Mouse (Mus musculus) stomach, embryonic 15.5 days (tissue): Measurements from ENCODE around the gene Rgs17. TPM values are rescaled to one million over a fixed set of nuclear protein-coding genes. Genes with fewer than 3 reads are reported as not detected.

Experiments used
- ATAC-seq: fragments of 200-750 bp; cut with Nextera tagmentation; 2 replicates; pipeline ENCODE4 v1.8.0; 2017; ENCODE audit warnings: low read depth, moderate number of reproducible peaks, moderate TSS enrichment; ENCODE audit not compliant: insufficient read depth, low FRiP score
- H3K27ac ChIP-seq: fragments of 300-500 bp; sonication (generic); 2 replicates; pipeline ENCODE4 v1.5.1; 2015; ENCODE audit warnings: mild to moderate bottlenecking, inconsistent platforms
- H3K27me3 ChIP-seq: fragments of 300-500 bp; sonication (generic); replicated peaks from 2 replicates; pipeline ENCODE4 v1.6.1; 2015; ENCODE audit warnings: inconsistent platforms
- H3K36me3 ChIP-seq: fragments of 300-500 bp; sonication (generic); 2 replicates; pipeline ENCODE4 v1.6.1; 2015; ENCODE audit warnings: inconsistent platforms
- H3K4me1 ChIP-seq: fragments of 300-500 bp; sonication (generic); 2 replicates; pipeline ENCODE4 v1.6.1; 2015; ENCODE audit warnings: inconsistent platforms
- H3K4me2 ChIP-seq: fragments of 300-500 bp; sonication (generic); 2 replicates; pipeline ENCODE4 v1.6.1; 2015; ENCODE audit warnings: mild to moderate bottlenecking, inconsistent platforms
- H3K4me3 ChIP-seq: fragments of 300-500 bp; sonication (generic); replicated peaks from 2 replicates; pipeline ENCODE4 v1.5.1; 2015; ENCODE audit warnings: inconsistent platforms
- H3K9ac ChIP-seq: fragments of 300-500 bp; sonication (generic); 2 replicates; pipeline ENCODE4 v1.6.1; 2015; ENCODE audit warnings: inconsistent platforms
- H3K9me3 ChIP-seq: fragments of 300-500 bp; sonication (generic); 2 replicates; pipeline ENCODE4 v1.6.1; 2016; ENCODE audit warnings: inconsistent platforms
- WGBS: fragments of 180-500 bp; shearing (Covaris S2); methylation state at CpG from one replicate; pipeline ENCODE4 v1.1.7; 2015; 5-methylcytosine and 5-hydroxymethylcytosine counted together
- polyA plus RNA-seq: library from polyadenylated mRNA; unstranded; fragments of >200 nt; fragmentation: Nextera tagmentation; extraction: Ambion mirVana; gene quantifications from 2 replicates; pipeline ENCODE4 v1.2.1, GENCODE M21; 2015

The Rgs17 gene
- polyA plus RNA-seq, 1 experiment from 2014 or later: 4.4 TPM

DNA sequence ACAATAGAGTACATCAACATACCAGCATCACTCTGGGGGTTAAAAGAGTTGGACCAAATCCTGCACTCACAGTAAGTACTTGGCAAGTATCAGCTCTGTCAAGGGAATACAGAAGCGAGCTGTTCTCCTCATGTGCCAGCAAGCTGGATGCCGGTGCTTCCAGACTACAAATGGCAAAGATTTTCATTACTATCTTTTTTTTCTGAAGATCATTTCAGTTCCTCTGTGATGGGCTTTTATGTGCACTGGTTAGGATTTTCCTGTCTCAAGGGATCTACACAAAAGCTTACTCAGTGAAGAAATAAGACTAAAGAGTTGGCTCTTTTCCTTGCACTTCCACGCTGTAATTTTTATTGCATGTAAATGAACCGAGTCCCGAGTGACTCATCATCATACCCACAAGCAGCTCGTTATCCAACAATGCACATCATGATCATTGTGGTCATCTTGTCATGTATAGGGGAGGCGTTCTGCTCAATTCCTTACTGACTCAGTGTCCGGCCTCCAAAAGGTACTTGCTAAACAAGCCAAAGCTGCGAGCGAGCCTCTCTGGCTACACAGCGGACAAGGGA is 54.1 kb downstream of the Rgs17 start:
- WGBS: 66% methylated on average over 11 of the region's 11 CpGs
- H3K9me3 ChIP-seq: no peaks in the 10 kb centered on the region
- ATAC-seq: no peak
- no peaks in the 10 kb centered on the region for H3K27me3 ChIP-seq
- H3K9ac ChIP-seq: no peak overlapping the region
- no peak overlapping the region for H3K27ac ChIP-seq
- no peak overlapping the region for H3K4me3 ChIP-seq
- no peaks in the 10 kb centered on the region for H3K36me3 ChIP-seq
- no peak overlapping the region for H3K4me2 ChIP-seq
- no peaks in the 10 kb centered on the region for H3K4me1 ChIP-seq

DNA sequence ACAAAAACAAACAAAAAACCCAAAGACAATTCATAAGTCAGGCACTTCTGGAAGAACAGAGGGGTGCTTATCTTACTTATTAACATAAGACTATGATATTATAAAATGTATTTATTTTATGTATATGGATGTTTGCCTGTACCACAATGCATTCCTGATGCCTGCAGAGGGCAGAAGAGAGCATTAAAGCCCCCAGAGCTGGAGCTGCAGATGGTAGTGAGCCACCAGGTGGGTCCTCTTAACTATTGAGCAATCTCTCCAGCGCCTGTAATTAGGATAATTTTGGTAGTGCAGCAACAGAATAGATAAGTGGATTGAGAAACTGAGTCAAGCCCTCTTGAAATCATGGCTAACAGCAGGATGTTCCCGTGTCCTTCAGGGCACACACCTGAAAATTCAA is 56.2 kb downstream of the Rgs17 start:
- Histone ChIP-seq H3K27me3 (no peaks in the 10 kb centered on the region), H3K9me3 (no peaks in the 10 kb centered on the region), H3K4me3 (no peak overlapping the region), H3K4me2 (no peak overlapping the region), H3K36me3 (no peaks in the 10 kb centered on the region), H3K4me1 (no peaks in the 10 kb centered on the region), H3K9ac (no peak overlapping the region), H3K27ac (no peak overlapping the region)
- WGBS: 42% methylated on average over 2 of the region's 2 CpGs
- no peak for ATAC-seq

DNA sequence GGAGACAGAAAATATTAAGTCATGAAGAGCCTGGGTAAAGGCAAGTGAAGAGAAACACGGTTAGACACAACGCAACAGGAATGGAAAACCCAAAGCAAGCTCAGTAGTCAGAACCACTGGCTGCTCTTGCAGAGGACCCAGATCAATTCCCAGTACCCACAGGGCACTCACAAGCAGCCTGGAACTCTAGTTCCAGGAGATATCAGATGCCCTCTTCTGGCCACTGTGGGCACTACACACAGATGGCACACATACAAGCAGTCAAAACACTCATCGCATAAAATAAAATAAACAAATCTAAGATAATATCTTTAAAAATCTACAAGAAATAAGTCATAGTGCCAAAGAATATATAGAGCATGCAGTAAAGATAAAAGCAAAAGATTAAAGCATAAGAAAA is 59.5 kb downstream of the Rgs17 start:
- 87% methylated on average over 3 of the region's 3 CpGs for WGBS
- Histone ChIP-seq H3K4me1 (no peaks in the 10 kb centered on the region; the same call in 1 of the 2 replicates), H3K9me3 (no peaks in the 10 kb centered on the region), H3K4me2 (no peak overlapping the region), H3K36me3 (no peaks in the 10 kb centered on the region), H3K27me3 (no peaks in the 10 kb centered on the region), H3K4me3 (no peak overlapping the region), H3K27ac (no peak overlapping the region), H3K9ac (no peak overlapping the region)
- ATAC-seq: no peak

DNA sequence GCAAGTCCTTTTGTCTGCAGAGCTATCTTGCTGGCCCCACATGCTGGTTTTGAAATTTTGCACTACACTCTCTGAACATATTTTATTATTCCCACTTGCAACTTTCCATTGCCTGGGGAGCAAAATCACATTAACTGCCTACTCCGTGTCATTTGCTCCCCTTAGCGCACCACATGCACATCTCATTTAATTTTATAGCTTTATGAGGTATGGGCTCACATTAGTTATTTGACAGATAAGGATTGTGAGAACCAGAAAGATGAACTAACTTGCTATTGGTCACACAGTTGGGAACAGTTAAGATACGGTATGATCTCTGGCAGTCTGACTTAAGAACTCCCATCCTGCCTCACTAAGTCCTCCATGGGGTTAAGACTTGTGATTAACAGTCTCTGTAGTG is 61.4 kb downstream of the Rgs17 start:
- Histone ChIP-seq H3K27me3 (no peaks in the 10 kb centered on the region), H3K4me2 (no peak overlapping the region), H3K36me3 (no peaks in the 10 kb centered on the region), H3K9me3 (no peaks in the 10 kb centered on the region), H3K4me3 (no peak overlapping the region), H3K27ac (no peak overlapping the region), H3K4me1 (no peaks in the 10 kb centered on the region; the same call in 1 of the 2 replicates), H3K9ac (no peak overlapping the region)
- no peak for ATAC-seq
- WGBS: 93% methylated on average over 3 of the region's 3 CpGs

DNA sequence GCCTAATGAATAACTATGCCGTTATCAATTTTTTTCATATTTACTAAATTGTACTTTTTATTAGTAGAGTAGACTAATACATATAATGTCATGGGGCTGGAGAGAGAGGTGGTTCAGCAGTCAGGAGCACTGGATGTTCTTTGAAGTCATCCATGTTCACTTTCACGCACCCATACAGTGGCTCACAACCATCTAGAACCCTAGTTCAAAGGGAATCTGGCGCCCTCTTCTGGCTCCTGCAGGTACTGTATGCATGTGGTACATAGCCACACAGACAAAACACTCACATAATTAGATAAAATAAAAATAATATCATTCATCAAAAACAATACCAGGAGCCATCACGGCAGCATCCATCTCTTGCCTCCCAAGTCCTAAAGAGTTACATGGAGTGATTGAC is 62.5 kb downstream of the Rgs17 start:
- no peak for ATAC-seq
- Histone ChIP-seq H3K4me1 (no peaks in the 10 kb centered on the region; the same call in 1 of the 2 replicates), H3K27me3 (no peaks in the 10 kb centered on the region), H3K36me3 (no peaks in the 10 kb centered on the region), H3K27ac (no peak overlapping the region), H3K9me3 (no peaks in the 10 kb centered on the region), H3K9ac (no peak overlapping the region), H3K4me2 (no peak overlapping the region), H3K4me3 (no peak overlapping the region)
- WGBS: 72% methylated on average over 4 of the region's 4 CpGs

DNA sequence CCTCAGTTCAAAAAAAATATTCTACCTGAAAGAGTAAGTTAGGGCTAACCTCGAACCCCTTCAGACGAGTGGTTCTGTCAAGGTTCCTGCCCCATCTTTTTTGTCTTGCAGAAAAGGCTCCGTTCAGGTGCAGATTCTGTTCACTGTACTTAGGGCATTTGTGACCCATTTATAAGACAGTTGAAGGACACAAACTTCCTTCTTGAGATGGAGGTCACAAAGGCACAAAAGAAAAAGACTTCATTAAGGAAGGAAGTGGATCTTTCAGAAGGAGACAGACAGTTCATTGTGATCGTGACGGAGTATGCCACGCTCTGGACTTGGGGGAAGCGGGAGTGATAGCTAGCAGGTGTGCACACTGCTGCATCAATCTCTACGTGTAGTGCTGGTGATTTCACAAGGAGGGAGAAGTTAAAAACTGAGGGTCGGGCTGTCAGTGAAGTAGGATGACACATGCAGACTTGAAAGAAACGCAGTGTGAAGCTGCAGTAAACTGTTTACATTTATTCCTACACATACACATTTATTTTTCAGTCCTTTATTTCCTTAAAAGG is 64.1 kb downstream of the Rgs17 start:
- ATAC-seq: no peak; the same call in 1 of the 2 replicates
- H3K4me2 ChIP-seq: peak overlapping the region; percentile 9; the same call in 1 of the 2 replicates
- H3K9me3 ChIP-seq: no peaks in the 10 kb centered on the region
- H3K4me3 ChIP-seq: no peak overlapping the region
- H3K27ac ChIP-seq: no peak overlapping the region
- H3K27me3 ChIP-seq: no peaks in the 10 kb centered on the region
- no peaks in the 10 kb centered on the region for H3K36me3 ChIP-seq
- H3K9ac ChIP-seq: no peak overlapping the region
- no peaks in the 10 kb centered on the region; the same call in 1 of the 2 replicates for H3K4me1 ChIP-seq
- WGBS: 38% methylated on average over 10 of the region's 10 CpGs

DNA sequence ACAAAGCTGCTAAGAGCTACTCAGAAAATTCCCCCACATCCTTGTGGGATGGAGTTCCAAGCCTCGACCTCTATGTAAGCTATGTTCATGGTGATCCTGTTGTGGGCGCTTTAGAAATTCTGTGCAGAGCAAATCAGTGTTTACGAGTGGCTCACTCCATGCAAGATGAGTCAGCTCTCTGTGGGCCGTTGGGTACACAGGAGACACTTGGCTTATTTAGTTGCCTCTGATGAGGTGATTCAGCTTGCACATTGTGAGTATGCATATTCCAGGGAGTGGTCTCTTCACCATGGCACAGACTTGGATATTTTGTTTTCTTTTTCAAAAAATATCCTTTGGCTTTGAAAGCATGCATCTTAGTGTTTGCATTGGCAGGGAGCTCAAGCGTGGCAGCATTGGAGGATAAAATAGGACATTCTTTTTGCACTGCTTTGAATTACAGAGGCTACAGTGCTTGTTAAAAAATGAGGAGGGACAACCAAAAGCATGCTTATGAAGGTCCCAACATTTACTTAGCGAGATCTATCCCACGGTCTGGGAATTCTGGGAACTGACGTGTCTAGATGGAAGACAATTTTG is 68.8 kb downstream of the Rgs17 start:
- no peak overlapping the region for H3K9ac ChIP-seq
- H3K4me2 ChIP-seq: no peak overlapping the region
- no peak overlapping the region for H3K27ac ChIP-seq
- H3K4me3 ChIP-seq: no peak overlapping the region
- no peaks in the 10 kb centered on the region for H3K36me3 ChIP-seq
- no peak for ATAC-seq
- no peaks in the 10 kb centered on the region for H3K27me3 ChIP-seq
- no peaks in the 10 kb centered on the region for H3K9me3 ChIP-seq
- 82% methylated on average over 8 of the region's 8 CpGs for WGBS
- H3K4me1 ChIP-seq: no peaks in the 10 kb centered on the region; the same call in 1 of the 2 replicates

DNA sequence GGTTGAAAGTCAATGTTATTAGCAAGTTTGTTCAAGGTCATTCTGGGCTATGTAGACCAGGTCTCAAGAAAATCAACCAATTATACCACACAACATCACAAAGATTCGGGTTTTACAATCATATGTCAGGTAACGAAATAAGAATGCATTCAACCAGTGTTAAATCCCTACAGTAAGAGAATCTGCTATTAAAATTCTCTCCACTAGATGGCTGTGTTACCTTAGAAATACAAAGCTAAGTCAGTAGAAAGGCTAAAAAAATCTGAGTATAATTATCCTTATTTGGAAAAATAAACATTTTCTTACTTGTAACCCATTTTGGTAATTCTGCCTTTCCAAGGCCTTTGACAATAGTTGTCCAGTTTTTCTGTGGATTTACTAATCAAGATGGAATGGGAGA is 75.3 kb downstream of the Rgs17 start:
- 32% methylated on average over 2 of the region's 2 CpGs for WGBS
- Histone ChIP-seq H3K36me3 (no peaks in the 10 kb centered on the region), H3K9ac (no peak overlapping the region), H3K27ac (no peak overlapping the region), H3K9me3 (no peaks in the 10 kb centered on the region), H3K27me3 (no peaks in the 10 kb centered on the region), H3K4me2 (no peak overlapping the region), H3K4me3 (no peak overlapping the region), H3K4me1 (no peaks in the 10 kb centered on the region)
- no peak for ATAC-seq

DNA sequence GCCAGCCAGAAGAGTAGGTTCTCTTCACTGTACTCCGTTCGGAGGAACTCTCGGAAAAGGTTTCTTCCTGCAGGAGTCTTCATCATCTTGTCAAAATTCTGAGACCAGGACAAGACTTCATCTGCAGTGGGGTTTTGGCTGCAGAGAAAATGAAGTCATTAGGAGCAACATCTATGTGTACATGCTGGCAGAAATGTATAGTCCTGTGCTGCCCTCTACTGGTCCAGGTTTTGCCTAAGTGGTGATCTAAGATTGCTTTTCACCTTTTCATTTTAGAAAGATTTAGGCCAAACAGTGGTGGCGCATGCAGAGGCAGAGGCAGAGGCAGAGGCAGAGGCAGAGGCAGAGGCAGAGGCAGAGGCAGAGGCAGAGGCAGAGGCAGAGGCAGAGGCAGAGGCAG is 80.8 kb downstream of the Rgs17 start:
- Histone ChIP-seq H3K9me3 (no peaks in the 10 kb centered on the region), H3K4me1 (no peaks in the 10 kb centered on the region), H3K27me3 (no peaks in the 10 kb centered on the region), H3K27ac (no peak overlapping the region), H3K9ac (no peak overlapping the region), H3K4me3 (no peak overlapping the region), H3K4me2 (no peak overlapping the region), H3K36me3 (no peaks in the 10 kb centered on the region)
- WGBS: 70% methylated on average over 4 of the region's 4 CpGs
- ATAC-seq: no peak

DNA sequence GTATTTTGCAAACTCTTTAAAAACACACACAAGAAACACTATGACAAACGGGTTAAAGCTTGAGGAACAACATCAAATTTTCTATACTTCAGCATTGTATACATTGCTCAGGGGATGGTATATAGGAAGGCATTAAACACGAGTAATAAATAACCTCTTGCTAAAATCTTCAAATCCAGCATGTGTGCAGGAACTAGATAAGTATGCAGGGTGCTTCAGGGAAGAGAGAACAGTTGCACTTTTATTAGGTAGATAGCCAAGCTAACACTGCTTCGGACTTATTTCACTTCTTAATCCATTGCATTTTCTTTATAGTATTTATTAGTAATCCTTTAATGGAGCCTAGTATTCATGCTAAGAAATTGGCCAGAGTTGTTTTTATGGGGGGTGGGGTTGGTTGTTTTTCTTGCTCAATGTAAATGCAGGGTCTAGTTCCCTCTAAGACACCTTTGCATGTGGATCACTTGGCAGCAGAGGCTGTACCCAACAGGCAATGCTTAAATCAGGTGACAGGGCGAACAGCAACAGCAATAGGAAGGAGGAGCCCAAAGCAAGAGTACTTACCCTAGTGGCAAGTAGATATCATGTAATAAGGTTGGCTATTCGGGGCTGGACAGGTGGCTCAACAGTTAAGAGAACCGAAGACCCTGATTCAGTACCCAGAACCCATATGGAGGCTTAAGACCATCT is 95.7 kb downstream of the Rgs17 start:
- Histone ChIP-seq H3K27ac (no peak overlapping the region), H3K9ac (no peak overlapping the region), H3K4me3 (no peak overlapping the region), H3K4me2 (no peak overlapping the region), H3K9me3 (no peaks in the 10 kb centered on the region), H3K27me3 (no peaks in the 10 kb centered on the region), H3K36me3 (no peaks in the 10 kb centered on the region), H3K4me1 (peaks cover 10% of the 10 kb centered on the region)
- 67% methylated on average over 6 of the region's 6 CpGs for WGBS
- no peak for ATAC-seq

DNA sequence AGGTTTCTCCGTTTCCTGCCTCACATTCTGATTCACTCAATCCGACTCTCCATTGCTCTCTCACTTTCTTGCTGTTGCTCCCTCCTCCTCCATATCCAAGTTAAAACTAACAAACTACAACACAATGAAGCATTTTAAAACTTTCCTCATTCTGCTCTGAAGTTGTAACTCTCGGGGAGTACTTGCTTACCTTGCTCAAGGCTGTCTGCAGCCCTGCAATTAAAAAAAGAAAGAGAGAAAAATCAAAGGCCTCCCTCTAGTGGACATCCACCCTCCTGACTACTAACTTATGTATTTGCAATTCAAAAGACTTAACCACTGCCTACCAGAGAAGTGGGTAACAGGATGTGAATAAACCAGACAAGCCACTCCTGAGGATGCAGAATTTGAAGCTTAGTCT is 97.4 kb downstream of the Rgs17 start:
- Histone ChIP-seq H3K9me3 (no peaks in the 10 kb centered on the region), H3K4me3 (peak overlapping the region; percentile 96), H3K27me3 (no peaks in the 10 kb centered on the region), H3K27ac (peak overlapping the region; percentile 94), H3K9ac (no peak overlapping the region; the same call in 1 of the 2 replicates), H3K4me2 (peak overlapping the region; percentile 72), H3K36me3 (peaks cover 1% of the 10 kb centered on the region; the same call in 1 of the 2 replicates), H3K4me1 (peaks cover 10% of the 10 kb centered on the region)
- WGBS: 0% methylated on average over 3 of the region's 3 CpGs
- ATAC-seq: no peak
